Mouse (Mus musculus) thymus, adult 2 months (tissue): Measurements from ENCODE around the gene Grap2. TPM values are rescaled to one million over a fixed set of nuclear protein-coding genes. Genes with fewer than 3 reads are reported as not detected.

Source experiments
- DNase-seq: peaks from one replicate; pipeline ENCODE4 v3.0.0; 2021
- H3K27ac ChIP-seq: fragments of 200-500 bp; 2 replicates; pipeline ENCODE4 v1.5.1; 2012; ENCODE audit warnings: low read length, control low read depth; ENCODE audit not compliant: control insufficient read depth, insufficient read depth
- H3K27me3 ChIP-seq: fragments of 200-500 bp; 2 replicates; pipeline ENCODE4 v1.6.1; 2012; ENCODE audit warnings: mild to moderate bottlenecking, low read length, moderate library complexity, mixed read lengths; ENCODE audit not compliant: control insufficient read depth, insufficient read depth
- H3K36me3 ChIP-seq: fragments of 200-500 bp; 2 replicates; pipeline ENCODE4 v1.6.1; 2012; ENCODE audit warnings: mild to moderate bottlenecking, low read length, moderate library complexity; ENCODE audit not compliant: control insufficient read depth, insufficient read depth
- H3K4me1 ChIP-seq: fragments of 200-500 bp; replicated peaks from 2 replicates; pipeline ENCODE4 v1.6.1; 2012; ENCODE audit warnings: low read length; ENCODE audit not compliant: control insufficient read depth, insufficient read depth
- H3K4me3 ChIP-seq: fragments of 200-500 bp; 2 replicates; pipeline ENCODE4 v1.5.1; 2012; ENCODE audit warnings: mild to moderate bottlenecking, low read length, control low read depth, moderate library complexity; ENCODE audit not compliant: control insufficient read depth, insufficient read depth
- CTCF ChIP-seq: fragments of 200-500 bp; IDR thresholded peaks from 2 replicates; pipeline ENCODE4 v1.5.1; 2012; ENCODE audit warnings: mild to moderate bottlenecking, control low read depth, low read length, moderate library complexity, borderline replicate concordance; ENCODE audit not compliant: control insufficient read depth, poor library complexity, insufficient read depth; ENCODE audit errors: extremely low read depth
- POLR2A ChIP-seq: fragments of 200-500 bp; IDR thresholded peaks from 2 replicates; pipeline ENCODE4 v1.6.1; 2012; ENCODE audit warnings: mild to moderate bottlenecking, low read length, control low read depth, moderate library complexity; ENCODE audit not compliant: control insufficient read depth, poor library complexity, insufficient read depth; ENCODE audit errors: extremely low read depth
- WGBS: fragments of 180-500 bp; shearing (Covaris S2); methylation state at CpG from one replicate; pipeline ENCODE4 v1.1.7; 2018; 5-methylcytosine and 5-hydroxymethylcytosine counted together
- polyA plus RNA-seq: library from polyadenylated mRNA; depleted of rRNA; stranded (reverse); fragments of >200 nt; gene quantifications from 2 replicates; pipeline ENCODE4 v1.2.3, GENCODE M21; 2012; rRNA removed

Grap2 gene
- 139 and 162 TPM in 2 replicates for polyA plus RNA-seq

DNA sequence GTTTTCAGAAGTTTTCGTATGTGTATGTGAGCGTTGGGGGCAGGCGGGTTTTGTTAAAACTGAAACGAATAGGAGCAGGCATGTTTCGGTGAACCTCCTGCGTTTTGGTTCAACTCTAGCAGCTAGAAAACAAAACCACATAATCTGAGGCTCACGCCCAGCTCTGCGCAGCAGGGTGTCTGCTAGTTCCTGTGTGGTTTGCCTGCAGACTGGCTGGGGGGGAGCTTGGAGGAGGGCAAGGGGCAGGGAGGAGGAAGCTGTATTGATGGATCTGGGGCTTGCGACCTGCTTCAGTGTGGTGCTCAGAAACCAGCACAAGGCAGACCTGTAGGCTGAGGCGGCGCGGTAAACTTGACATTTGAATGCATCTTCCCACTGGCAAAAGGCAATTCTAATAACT is at the start of gene Grap2:
Gene Grap2 (plus strand): TSS at position 304 of the 400 bp plus-strand sequence.
- DNase-seq, result peak; percentile 92
- Histone ChIP-seq H3K27me3 (no peaks in the 10 kb centered on the region), H3K36me3 (peaks cover 13% of the 10 kb centered on the region), H3K27ac (peak within 1 kb of the TSS; percentile 99), H3K4me3 (peak within 1 kb of the TSS; percentile 89), H3K4me1 (peaks cover 52% of the 10 kb centered on the region)
- WGBS, result 2% methylated on average over 12 of the region's 12 CpGs
- TF ChIP-seq CTCF, result no peak
- peak; percentile 92 for TF ChIP-seq POLR2A

DNA sequence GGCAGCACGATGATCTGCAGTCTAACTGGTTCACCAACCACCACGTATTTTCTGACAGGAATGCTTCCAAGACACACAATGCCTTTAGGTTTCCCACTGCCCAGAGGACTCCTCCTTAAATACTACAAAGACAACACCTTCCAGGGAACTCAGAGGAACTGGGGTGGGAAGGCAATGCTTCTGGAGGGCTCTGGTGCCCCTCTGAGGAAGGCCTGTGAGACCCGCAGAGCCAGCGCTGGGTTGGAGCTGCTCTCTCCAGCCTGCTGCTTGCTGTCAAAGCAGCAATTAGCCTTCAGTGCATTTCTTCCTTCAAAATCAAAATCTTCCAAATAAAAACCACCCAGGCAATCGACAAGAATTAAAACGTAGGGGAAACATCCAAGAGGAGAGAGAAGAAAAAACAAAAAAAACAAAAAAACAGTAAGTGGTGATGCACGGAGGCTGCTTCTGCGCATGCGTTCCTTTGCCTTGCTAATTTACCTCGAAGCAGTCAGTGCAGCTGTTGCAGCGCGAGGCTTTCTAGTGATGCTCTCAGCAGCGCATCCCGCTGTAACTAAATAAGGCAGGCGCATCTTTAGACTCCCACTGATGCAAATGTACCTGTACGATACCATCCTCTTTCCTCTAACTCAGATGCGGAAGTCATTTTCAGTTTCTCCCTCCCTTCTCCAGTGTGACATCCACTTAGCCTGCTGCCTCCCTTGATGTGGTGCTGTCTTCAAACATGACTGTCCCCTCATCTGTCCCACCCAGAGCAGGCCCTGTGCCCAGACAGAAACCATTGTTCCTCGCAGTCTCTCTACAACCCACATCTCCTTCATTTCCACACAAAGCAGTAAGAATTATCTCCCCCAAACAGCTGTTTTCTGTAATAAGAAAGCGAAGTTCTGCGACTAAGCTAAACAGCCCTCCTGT is 42.2 kb upstream of the Grap2 start:
- WGBS, result 72% methylated on average over 20 of the region's 20 CpGs

DNA sequence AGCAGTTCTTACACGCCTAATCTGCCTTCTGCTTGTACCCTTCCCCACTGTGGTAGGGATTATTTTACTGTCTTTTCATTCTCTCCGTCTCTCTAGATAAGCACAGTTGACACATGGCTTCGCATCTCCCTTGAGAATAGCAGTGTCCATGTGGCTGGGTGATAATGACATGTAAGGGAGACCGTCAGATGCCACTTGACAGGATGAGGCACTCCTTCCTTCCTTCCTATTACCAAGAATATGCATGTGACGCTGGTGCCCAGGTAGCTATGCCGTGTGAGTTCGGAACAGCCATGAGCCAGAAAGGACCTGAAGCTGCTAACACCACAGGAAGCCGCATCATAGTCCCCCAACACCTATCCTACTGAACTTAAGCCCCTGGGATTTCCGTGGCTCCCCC is 41.4 kb upstream of the Grap2 start:
- no peaks in the 10 kb centered on the region for H3K27me3 ChIP-seq
- H3K27ac ChIP-seq, result no peak overlapping the region
- 47% methylated on average over 9 of the region's 9 CpGs for WGBS
- peaks cover 41% of the 10 kb centered on the region for H3K4me1 ChIP-seq
- no peaks in the 10 kb centered on the region for H3K36me3 ChIP-seq
- no peak overlapping the region for H3K4me3 ChIP-seq
- no peak for DNase-seq
- TF ChIP-seq CTCF (no peak), POLR2A (no peak)

More for the DNA sequence above, 42.2 kb upstream of the Grap2 start:
- Histone ChIP-seq H3K4me3 (no peak overlapping the region), H3K27me3 (no peaks in the 10 kb centered on the region), H3K36me3 (no peaks in the 10 kb centered on the region), H3K4me1 (peaks cover 34% of the 10 kb centered on the region), H3K27ac (peak overlapping the region; percentile 57; the same call in 1 of the 2 replicates)
- DNase-seq, result no peak
- no peak for TF ChIP-seq CTCF
- no peak for TF ChIP-seq POLR2A

DNA sequence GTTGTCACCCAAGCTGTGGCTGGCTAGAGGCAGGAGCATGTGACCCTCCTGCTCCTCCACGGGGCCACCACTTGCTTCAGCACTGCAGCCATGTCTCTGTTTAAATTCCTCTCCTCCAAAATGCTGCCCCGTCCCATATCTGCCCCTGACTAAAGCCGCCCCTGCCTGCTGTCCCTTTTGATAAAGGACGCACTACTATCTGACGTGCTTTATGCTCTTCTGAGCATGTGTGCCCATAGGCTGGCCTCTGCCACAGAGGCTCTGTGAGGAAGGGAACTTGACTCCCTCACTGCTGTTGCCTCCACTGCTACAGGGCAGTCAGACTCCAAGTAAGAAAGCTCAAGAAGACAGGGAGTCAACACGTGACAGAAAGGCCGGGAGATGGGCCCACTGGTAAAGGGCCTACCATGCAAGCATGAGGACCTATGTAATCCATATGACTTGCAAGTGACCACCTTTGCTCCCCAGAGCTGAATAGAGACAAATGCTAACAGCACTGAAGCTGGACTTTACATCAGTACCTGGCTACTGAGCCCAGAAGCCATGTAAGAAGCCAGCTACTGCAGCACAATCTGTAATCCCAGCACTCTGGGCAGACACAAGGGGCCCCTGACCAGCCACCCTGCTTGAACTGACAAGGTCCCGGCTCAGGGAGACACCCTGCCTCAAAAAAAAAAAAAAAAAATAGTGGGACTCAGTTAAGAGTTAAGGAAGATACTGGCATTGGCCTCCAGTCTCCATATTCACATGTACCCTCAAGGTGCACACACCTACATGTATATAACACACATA is 39.9 kb upstream of the Grap2 start:
- DNase-seq, result no peak
- Histone ChIP-seq H3K27me3 (no peaks in the 10 kb centered on the region), H3K36me3 (no peaks in the 10 kb centered on the region), H3K4me1 (peaks cover 54% of the 10 kb centered on the region), H3K4me3 (no peak overlapping the region), H3K27ac (no peak overlapping the region)
- TF ChIP-seq CTCF, result no peak
- no peak for TF ChIP-seq POLR2A
- 90% methylated on average over 8 of the region's 8 CpGs for WGBS

DNA sequence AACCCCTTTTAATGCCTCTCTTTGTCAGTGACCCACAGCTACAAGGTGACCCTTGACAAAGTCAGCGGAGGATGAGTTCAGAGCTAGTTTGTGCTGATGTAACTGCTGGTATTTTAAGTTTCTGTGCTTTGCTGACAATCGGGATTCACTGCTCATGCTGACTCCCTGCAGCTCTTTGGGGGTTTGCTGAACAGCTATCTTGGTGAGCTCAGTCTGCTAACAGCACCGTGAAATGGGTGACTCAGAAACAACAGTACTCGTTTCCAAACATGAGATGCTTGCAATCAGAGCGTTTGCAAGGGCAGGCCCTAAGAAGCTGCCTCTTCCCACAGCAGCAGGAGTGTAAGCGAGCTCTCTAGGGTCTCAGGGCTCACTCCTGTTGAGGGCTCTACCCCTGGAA is 39.1 kb upstream of the Grap2 start:
- Histone ChIP-seq H3K4me3 (no peak overlapping the region), H3K27me3 (no peaks in the 10 kb centered on the region), H3K27ac (no peak overlapping the region), H3K4me1 (peaks cover 58% of the 10 kb centered on the region), H3K36me3 (no peaks in the 10 kb centered on the region)
- WGBS, result 91% methylated on average over 6 of the region's 6 CpGs
- TF ChIP-seq CTCF (no peak), POLR2A (no peak)
- no peak for DNase-seq

DNA sequence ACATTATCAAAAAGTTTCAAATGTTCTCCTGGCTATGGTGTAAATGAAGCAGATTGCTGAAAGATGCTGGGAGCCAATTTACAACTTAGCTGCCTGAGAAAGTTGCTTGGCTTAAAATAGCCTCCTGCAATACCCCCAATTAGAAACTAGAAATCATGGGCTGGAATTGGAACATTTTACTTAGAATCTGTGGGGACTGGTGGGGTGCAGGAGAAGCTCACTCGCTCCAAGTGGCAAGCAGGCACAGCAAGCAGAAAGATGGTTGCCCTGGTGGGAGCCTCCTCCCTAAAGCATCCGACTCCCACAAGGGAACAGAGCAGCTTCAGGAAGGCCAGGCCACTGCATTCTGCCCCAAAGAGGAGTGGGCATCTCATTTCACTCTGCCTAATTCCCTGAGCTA is 36.3 kb upstream of the Grap2 start:
- H3K36me3 ChIP-seq, result no peaks in the 10 kb centered on the region
- DNase-seq, result no peak
- H3K27ac ChIP-seq, result peak overlapping the region; percentile 73
- 81% methylated on average over 2 of the region's 2 CpGs for WGBS
- H3K4me3 ChIP-seq, result no peak overlapping the region
- no peaks in the 10 kb centered on the region for H3K27me3 ChIP-seq
- TF ChIP-seq CTCF (no peak), POLR2A (no peak)
- H3K4me1 ChIP-seq, result peaks cover 63% of the 10 kb centered on the region
